Mouse (Mus musculus) liver, postnatal 0 days (tissue): Measurements from ENCODE around the gene Tulp1.

ENCODE experiments used
- CTCF ChIP-seq: sonication (generic); IDR thresholded peaks from 2 replicates; pipeline ENCODE4 v1.5.1; 2016; ENCODE audit warnings: antibody characterized with exemption, low read depth
- EP300 ChIP-seq: IDR thresholded peaks from 2 replicates; pipeline ENCODE4 v1.6.1; 2016; ENCODE audit warnings: antibody characterized with exemption, low read depth, mild to moderate bottlenecking

DNA sequence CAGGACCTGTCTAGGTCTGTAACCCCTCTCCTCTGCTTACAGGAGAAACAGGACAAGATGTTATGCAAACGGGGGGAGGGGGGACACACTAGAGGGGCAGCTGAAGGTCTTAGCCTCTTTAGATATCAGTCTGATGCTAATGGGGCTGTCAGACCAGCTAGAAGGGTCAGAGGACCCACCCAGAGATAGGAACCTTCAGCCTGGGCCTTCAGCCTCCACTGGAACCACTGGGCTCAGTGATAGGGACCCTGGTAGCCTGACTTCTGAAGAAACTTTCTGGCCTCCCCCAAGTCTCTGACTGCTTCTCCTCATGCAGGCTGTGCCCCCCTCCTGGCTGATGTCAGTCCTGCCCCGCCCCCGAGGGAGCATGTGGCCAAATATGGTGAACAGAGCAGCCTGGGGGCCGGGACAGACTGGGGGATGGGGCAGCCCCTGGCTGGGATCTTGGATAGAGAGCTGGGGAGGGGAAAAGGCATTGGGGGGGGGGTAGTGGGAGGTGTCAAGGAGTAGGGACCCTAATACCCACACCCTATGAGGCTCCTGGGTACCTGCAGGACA is 20.9 kb downstream of the Tulp1 start:
- TF ChIP-seq CTCF (no peak), EP300 (no peak)
